Mouse (Mus musculus): ENCODE data around the gene Ccl6.

DNA sequence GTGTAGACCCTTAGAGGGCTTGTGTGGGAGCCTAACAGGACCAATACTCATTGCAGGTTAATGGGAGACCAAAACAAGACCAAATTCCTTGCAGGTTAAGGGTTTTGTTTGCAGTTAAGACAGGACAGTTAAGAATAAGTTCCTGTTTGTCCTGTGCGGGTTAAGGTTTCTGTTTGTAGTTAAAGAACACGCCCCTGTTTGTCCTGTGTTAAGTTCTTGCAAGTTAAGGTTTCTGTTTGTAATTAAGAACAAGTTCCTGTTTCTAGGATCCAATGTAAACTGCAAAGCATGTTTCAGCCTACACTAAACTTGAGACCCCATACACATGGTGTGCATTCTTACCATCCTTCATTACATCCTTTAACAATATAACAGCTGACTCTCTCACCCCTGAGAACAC, 22.7 kb downstream of the Ccl6 start:
- no peak for TF ChIP-seq GATA1 (IDR thresholded peaks at IDR 0.05; ENCODE audit: low read length)
- TF ChIP-seq TAL1 (IDR thresholded peaks at IDR 0.05; ENCODE audit: low read length), result no peak

All from erythroblast, embryonic 14.5 days (primary cell).